Mouse (Mus musculus) midbrain, embryonic 15.5 days (tissue): ENCODE measurements around the gene Erg. TPM values are rescaled to one million over a fixed set of nuclear protein-coding genes. Genes with fewer than 3 reads are reported as not detected.

Source experiments
- ATAC-seq: fragments of 200-750 bp; cut with Nextera tagmentation; replicated peaks from 2 replicates; pipeline ENCODE4 v1.8.0; 2017; ENCODE audit warnings: moderate TSS enrichment
- H3K27ac ChIP-seq: fragments of 300-500 bp; sonication (generic); 2 replicates; pipeline ENCODE4 v1.5.1; 2015; ENCODE audit warnings: mild to moderate bottlenecking, inconsistent platforms
- H3K27me3 ChIP-seq: fragments of 300-500 bp; sonication (generic); replicated peaks from 2 replicates; pipeline ENCODE4 v1.6.1; 2015; ENCODE audit warnings: inconsistent platforms
- H3K36me3 ChIP-seq: fragments of 300-500 bp; sonication (generic); replicated peaks from 2 replicates; pipeline ENCODE4 v1.6.1; 2015; ENCODE audit warnings: inconsistent platforms
- H3K4me1 ChIP-seq: fragments of 300-500 bp; sonication (generic); 2 replicates; pipeline ENCODE4 v1.6.1; 2015; ENCODE audit warnings: inconsistent platforms
- H3K4me2 ChIP-seq: fragments of 300-500 bp; sonication (generic); 2 replicates; pipeline ENCODE4 v1.6.1; 2015; ENCODE audit warnings: inconsistent platforms, mild to moderate bottlenecking, moderate library complexity
- H3K4me3 ChIP-seq: fragments of 300-500 bp; sonication (generic); 2 replicates; pipeline ENCODE4 v1.5.1; 2015; ENCODE audit warnings: mild to moderate bottlenecking, inconsistent platforms
- H3K9ac ChIP-seq: fragments of 300-500 bp; sonication (generic); 2 replicates; pipeline ENCODE4 v1.6.1; 2015; ENCODE audit warnings: mild to moderate bottlenecking, inconsistent platforms
- H3K9me3 ChIP-seq: fragments of 300-500 bp; sonication (generic); 2 replicates; pipeline ENCODE4 v1.6.1; 2016; ENCODE audit warnings: inconsistent platforms
- WGBS: fragments of 180-500 bp; shearing (Covaris S2); methylation state at CpG from one replicate; pipeline ENCODE4 v1.1.7; 2015; ENCODE audit warnings: mixed read lengths; 5-methylcytosine and 5-hydroxymethylcytosine counted together
- polyA plus RNA-seq: library from polyadenylated mRNA; unstranded; fragments of >200 nt; fragmentation: Nextera tagmentation; extraction: Ambion mirVana; gene quantifications from 2 replicates; pipeline ENCODE4 v1.2.1, GENCODE M21; 2015

Gene Erg
- polyA plus RNA-seq: 2.6 and 2.8 TPM in 2 replicates

DNA sequence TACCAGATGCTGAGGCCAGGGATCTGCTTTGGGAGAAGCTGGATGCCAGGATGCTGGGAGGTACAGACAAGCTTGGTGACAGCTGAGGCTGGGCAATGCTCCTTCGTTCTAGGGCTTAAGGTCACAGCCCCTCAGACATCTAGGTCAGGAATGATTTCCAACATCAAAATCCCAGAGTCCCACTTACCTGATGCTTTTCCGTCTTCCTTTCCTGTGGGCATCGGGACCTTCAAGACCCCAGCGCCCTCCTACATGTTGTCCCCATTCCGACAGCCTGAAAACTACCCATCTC lies at the start of gene Erg:
TSS of gene Erg (minus strand) at position 283 of the 292 bp plus-strand sequence.
- Histone ChIP-seq H3K9ac (peak within 1 kb of the TSS; percentile 43), H3K27ac (no peak within 1 kb of the TSS), H3K27me3 (peaks cover 34% of the 10 kb centered on the region), H3K9me3 (no peaks in the 10 kb centered on the region), H3K4me3 (peak within 1 kb of the TSS; percentile 49), H3K36me3 (no peaks in the 10 kb centered on the region), H3K4me2 (peak within 1 kb of the TSS; percentile 95), H3K4me1 (peaks cover 18% of the 10 kb centered on the region)
- no peak for ATAC-seq
- 9% methylated on average over 5 of the region's 5 CpGs for WGBS

- Histone ChIP-seq H3K4me3 (no peak overlapping the region), H3K4me1 (no peaks in the 10 kb centered on the region), H3K4me2 (no peak overlapping the region), H3K27ac (no peak overlapping the region), H3K27me3 (no peaks in the 10 kb centered on the region), H3K9ac (no peak overlapping the region), H3K9me3 (no peaks in the 10 kb centered on the region), H3K36me3 (no peaks in the 10 kb centered on the region)
- WGBS: 70% methylated on average over 10 of the region's 10 CpGs
- ATAC-seq: no peak
These were observed 45.4 kb upstream of the Erg start for GRCm38 (mm10) chr16:95631816-95632215.

DNA sequence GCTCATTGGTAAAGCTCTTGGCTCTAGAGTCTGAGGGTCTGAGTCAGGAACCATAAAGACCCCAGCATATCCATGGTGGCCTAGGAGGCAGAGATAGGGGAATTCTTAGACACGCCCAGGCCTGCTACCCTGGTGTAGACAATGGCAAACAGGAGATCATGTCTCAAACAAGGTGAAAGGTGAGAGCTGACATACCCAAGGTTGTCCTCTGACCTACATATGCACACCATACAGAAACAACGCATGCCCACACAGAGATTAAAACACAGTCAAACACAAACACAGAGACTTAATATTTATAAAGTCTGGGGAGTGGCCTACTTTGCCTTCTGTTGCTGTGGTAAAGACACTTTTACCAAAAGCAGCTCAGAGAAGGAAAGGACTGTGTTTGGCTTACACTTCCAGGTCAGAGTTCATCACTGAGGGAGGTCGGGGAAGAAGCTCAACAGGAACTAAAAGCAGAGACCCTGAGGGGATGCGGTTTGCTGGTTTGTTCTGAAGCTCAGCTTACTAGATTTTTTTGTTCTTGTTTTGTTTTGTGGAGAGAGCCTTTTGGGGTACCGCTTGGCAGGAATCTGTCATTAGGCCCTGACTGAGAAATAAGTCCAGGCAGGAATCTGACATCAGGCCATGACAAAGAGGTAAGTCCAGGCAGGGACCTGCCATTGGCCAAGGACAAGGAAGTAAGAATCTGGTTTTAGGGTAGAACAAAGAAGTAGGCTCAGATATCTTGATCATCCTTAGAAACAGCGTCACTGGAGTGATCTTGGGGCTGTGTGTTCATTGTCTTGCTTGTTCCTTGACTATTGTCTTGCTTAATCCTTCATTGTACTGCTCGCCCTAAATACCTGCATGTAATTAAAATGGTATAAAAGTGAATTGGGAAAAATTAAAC lies 37.7 kb upstream of the Erg start:
- ATAC-seq: no peak
- Histone ChIP-seq H3K27me3 (no peaks in the 10 kb centered on the region), H3K9me3 (no peaks in the 10 kb centered on the region), H3K36me3 (no peaks in the 10 kb centered on the region), H3K4me1 (no peaks in the 10 kb centered on the region), H3K4me2 (no peak overlapping the region), H3K4me3 (no peak overlapping the region), H3K27ac (no peak overlapping the region), H3K9ac (no peak overlapping the region)
- WGBS: 52% methylated on average over 7 of the region's 7 CpGs

DNA sequence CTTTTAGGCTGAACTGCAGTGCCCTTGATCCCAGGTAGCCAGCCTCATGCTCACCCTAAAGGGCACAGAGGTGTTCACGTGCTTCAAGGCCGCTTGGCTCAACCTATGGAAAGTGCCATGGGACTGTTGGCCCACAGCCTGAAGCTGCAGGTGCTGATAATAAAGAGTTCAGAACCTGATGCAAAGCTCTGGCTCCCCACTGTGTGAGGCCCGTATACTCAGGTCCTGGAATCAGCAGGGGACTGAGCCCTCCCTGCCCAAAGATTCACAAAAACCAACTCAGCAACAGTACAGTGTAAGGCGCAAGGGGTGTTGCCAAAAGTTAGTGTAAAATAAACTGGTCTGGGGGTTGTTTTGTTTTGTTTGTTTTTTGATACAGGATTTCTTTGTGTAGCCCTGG lies 36.7 kb upstream of the Erg start:
- H3K9me3 ChIP-seq: no peaks in the 10 kb centered on the region
- 66% methylated on average over 4 of the region's 4 CpGs for WGBS

GRCm38 (mm10) chr16:95619859-95620325 lies 33.5 kb upstream of the Erg start:
- H3K9ac ChIP-seq: no peak overlapping the region
- WGBS: 80% methylated on average over 4 of the region's 4 CpGs

More for the DNA sequence above, 36.7 kb upstream of the Erg start:
- Histone ChIP-seq H3K4me1 (no peaks in the 10 kb centered on the region), H3K27ac (no peak overlapping the region), H3K36me3 (no peaks in the 10 kb centered on the region), H3K27me3 (no peaks in the 10 kb centered on the region), H3K4me2 (no peak overlapping the region), H3K9ac (no peak overlapping the region), H3K4me3 (no peak overlapping the region)
- no peak for ATAC-seq

GRCm38 (mm10) chr16:95618206-95618605 lies 31.8 kb upstream of the Erg start:
- no peak overlapping the region for H3K4me3 ChIP-seq
- no peak overlapping the region for H3K27ac ChIP-seq
- no peaks in the 10 kb centered on the region for H3K4me1 ChIP-seq
- no peak overlapping the region for H3K4me2 ChIP-seq
- 73% methylated on average over 15 of the region's 15 CpGs for WGBS
- no peaks in the 10 kb centered on the region for H3K9me3 ChIP-seq
- H3K9ac ChIP-seq: no peak overlapping the region
- H3K27me3 ChIP-seq: no peaks in the 10 kb centered on the region
- H3K36me3 ChIP-seq: no peaks in the 10 kb centered on the region
- no peak for ATAC-seq

More at GRCm38 (mm10) chr16:95619859-95620325, 33.5 kb upstream of the Erg start:
- Histone ChIP-seq H3K36me3 (no peaks in the 10 kb centered on the region), H3K27ac (no peak overlapping the region), H3K9me3 (no peaks in the 10 kb centered on the region), H3K27me3 (no peaks in the 10 kb centered on the region), H3K4me2 (no peak overlapping the region), H3K4me1 (no peaks in the 10 kb centered on the region), H3K4me3 (no peak overlapping the region)
- ATAC-seq: no peak

GRCm38 (mm10) chr16:95617720-95618119 lies 31.3 kb upstream of the Erg start:
- Histone ChIP-seq H3K27me3 (no peaks in the 10 kb centered on the region), H3K4me2 (no peak overlapping the region), H3K36me3 (no peaks in the 10 kb centered on the region), H3K9me3 (no peaks in the 10 kb centered on the region), H3K4me3 (no peak overlapping the region), H3K27ac (no peak overlapping the region), H3K4me1 (no peaks in the 10 kb centered on the region), H3K9ac (no peak overlapping the region)
- WGBS: 30% methylated on average over 6 of the region's 6 CpGs
- ATAC-seq: no peak

- no peak overlapping the region for H3K4me3 ChIP-seq
- no peaks in the 10 kb centered on the region for H3K9me3 ChIP-seq
- no peak for ATAC-seq
- H3K4me2 ChIP-seq: no peak overlapping the region
- no peaks in the 10 kb centered on the region for H3K4me1 ChIP-seq
- no peak overlapping the region for H3K27ac ChIP-seq
- 45% methylated on average over 6 of the region's 6 CpGs for WGBS
- H3K27me3 ChIP-seq: no peaks in the 10 kb centered on the region
- H3K9ac ChIP-seq: no peak overlapping the region
- no peaks in the 10 kb centered on the region for H3K36me3 ChIP-seq
These were observed 29.2 kb upstream of the Erg start for GRCm38 (mm10) chr16:95615579-95615978.

GRCm38 (mm10) chr16:95614482-95614881 lies 28.1 kb upstream of the Erg start:
- no peak overlapping the region for H3K27ac ChIP-seq
- no peaks in the 10 kb centered on the region for H3K36me3 ChIP-seq
- 97% methylated on average over 2 of the region's 2 CpGs for WGBS
- H3K4me1 ChIP-seq: no peaks in the 10 kb centered on the region
- no peak overlapping the region for H3K4me2 ChIP-seq
- ATAC-seq: no peak
- no peak overlapping the region for H3K4me3 ChIP-seq
- no peak overlapping the region for H3K9ac ChIP-seq
- no peaks in the 10 kb centered on the region for H3K27me3 ChIP-seq
- no peaks in the 10 kb centered on the region for H3K9me3 ChIP-seq

GRCm38 (mm10) chr16:95611982-95612746 lies 25.8 kb upstream of the Erg start:
- no peaks in the 10 kb centered on the region for H3K36me3 ChIP-seq
- H3K4me3 ChIP-seq: no peak overlapping the region
- no peaks in the 10 kb centered on the region for H3K4me1 ChIP-seq
- WGBS: 86% methylated on average over 20 of the region's 20 CpGs
- ATAC-seq: no peak
- H3K4me2 ChIP-seq: no peak overlapping the region
- no peak overlapping the region for H3K27ac ChIP-seq
- H3K27me3 ChIP-seq: no peaks in the 10 kb centered on the region
- no peaks in the 10 kb centered on the region for H3K9me3 ChIP-seq
- no peak overlapping the region for H3K9ac ChIP-seq

DNA sequence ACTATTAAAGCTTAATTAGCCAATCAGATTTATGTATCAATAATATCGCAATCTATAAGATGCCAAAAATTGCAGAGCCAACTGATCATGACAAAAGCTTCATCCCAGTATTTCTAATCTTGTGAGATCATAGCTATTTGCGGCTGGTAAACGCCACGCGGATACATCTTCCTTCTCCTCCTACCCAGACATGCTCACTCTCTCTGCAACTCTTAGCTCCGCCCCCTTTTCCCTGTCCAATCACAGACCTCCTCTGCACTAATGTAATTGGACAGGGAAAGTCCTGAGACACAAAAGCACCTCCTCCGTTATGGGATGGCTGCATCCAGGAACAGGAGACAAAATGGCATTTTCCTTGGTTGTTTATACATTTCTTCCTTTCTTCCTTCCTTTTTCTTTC lies 22.2 kb upstream of the Erg start:
- Histone ChIP-seq H3K4me3 (no peak overlapping the region), H3K36me3 (no peaks in the 10 kb centered on the region), H3K9me3 (no peaks in the 10 kb centered on the region), H3K4me1 (no peaks in the 10 kb centered on the region), H3K4me2 (no peak overlapping the region), H3K27me3 (no peaks in the 10 kb centered on the region), H3K9ac (no peak overlapping the region), H3K27ac (no peak overlapping the region)
- no peak for ATAC-seq
- WGBS: 76% methylated on average over 7 of the region's 7 CpGs

DNA sequence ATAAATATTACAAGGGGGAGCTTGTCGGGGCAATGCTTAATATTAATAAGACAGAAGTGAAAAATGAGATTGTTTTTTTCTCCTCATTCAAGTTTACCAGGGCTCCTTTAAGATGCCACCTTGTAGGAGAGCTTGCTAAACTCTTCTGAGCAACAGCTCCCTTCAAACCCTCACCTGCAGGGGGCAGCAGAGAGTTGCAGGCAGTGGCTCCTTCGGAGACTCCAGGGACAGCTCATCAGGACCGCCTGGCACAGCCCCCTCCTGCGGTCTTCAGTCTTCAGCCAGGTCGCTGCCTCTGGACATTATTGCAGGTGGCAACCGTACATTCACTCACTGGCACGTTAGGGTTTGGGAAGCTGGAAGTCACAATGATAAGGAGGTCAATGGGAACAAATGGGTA lies 18.9 kb upstream of the Erg start:
- H3K36me3 ChIP-seq: no peaks in the 10 kb centered on the region
- no peak overlapping the region for H3K9ac ChIP-seq
- no peaks in the 10 kb centered on the region for H3K27me3 ChIP-seq
- H3K27ac ChIP-seq: no peak overlapping the region
- no peaks in the 10 kb centered on the region for H3K9me3 ChIP-seq
- H3K4me2 ChIP-seq: no peak overlapping the region
- ATAC-seq: no peak
- H3K4me1 ChIP-seq: peaks cover 11% of the 10 kb centered on the region; the same call in 1 of the 2 replicates
- 31% methylated on average over 7 of the region's 7 CpGs for WGBS
- H3K4me3 ChIP-seq: no peak overlapping the region
